Comparison of ENCODE assay signal across 9 mouse cellular contexts in the genomic region with DNA sequence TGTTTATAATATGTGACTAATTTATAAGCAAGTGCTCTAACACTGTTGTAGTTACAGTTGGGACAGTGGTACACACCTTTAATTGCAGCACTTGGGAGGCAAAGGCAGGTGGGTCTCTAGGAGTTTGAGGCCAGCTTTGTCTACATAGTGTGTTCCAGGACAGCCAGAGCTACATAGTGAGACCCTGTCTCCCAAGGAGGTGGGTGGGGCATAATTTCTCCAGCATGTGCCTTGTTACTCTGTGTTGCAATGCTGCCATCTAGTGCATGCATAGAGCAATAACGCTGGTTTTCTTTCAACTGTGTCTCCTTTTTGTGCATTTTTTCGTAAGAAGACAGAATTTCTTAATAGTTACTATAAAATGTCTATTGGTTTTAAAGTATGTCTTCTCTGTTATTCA. TPM values are rescaled to one million over a fixed set of nuclear protein-coding genes. Genes with fewer than 3 reads are reported as not detected.
A peak's percentile ranks its signal among the peaks of the same experiment; 100 is the strongest.
DNase-seq lines count a peak whose midpoint lies in the region; ATAC-seq lines count a peak whose summit lies in the region.
"Had no signal": no experiment of that assay in that cellular context is flagged by ENCODE, and none has a peak within 500 bp of the region (broad histone marks: within the 10 kb centered on the region; RNA-seq: fewer than 3 reads in every experiment).

No protein-coding gene starts in this region.

- H3K27ac ChIP-seq in forebrain, embryonic 11.5 days (ENCODE audit: low read depth, low read length), result no peak overlapping the region
- H3K27ac ChIP-seq in hindbrain, embryonic 13.5 days, result no peak overlapping the region

- no peaks in the 10 kb centered on the region for H3K27me3 ChIP-seq in forebrain, embryonic 11.5 days (ENCODE audit: control insufficient read depth, insufficient read depth, low read length)
- no peaks in the 10 kb centered on the region for H3K27me3 ChIP-seq in hindbrain, embryonic 13.5 days
- H3K27me3 ChIP-seq: megakaryocyte, embryonic 14.5 days had no signal

- ATAC-seq in forebrain, embryonic 11.5 days (replicated peaks; ENCODE audit: low FRiP score), result peak; percentile 86
- peak; percentile 87 for ATAC-seq in hindbrain, embryonic 13.5 days (ENCODE audit: low FRiP score)

- H3K36me3 ChIP-seq in forebrain, embryonic 11.5 days (ENCODE audit: control insufficient read depth, insufficient read depth, low read length), result no peaks in the 10 kb centered on the region
- peaks cover 51% of the 10 kb centered on the region for H3K36me3 ChIP-seq in hindbrain, embryonic 13.5 days

- H3K4me3 ChIP-seq in forebrain, embryonic 11.5 days (ENCODE audit: low read depth, low read length), result no peak overlapping the region
- no peak overlapping the region for H3K4me3 ChIP-seq in hindbrain, embryonic 13.5 days
- H3K4me3 ChIP-seq: megakaryocyte, embryonic 14.5 days had no signal

- no peak overlapping the region for H3K4me2 ChIP-seq in forebrain, embryonic 11.5 days (ENCODE audit: low read depth, low read length, severe bottlenecking)
- H3K4me2 ChIP-seq in hindbrain, embryonic 13.5 days, result no peak overlapping the region

- 40% methylated on average over 2 of the region's 2 CpGs for WGBS in forebrain, embryonic 11.5 days
- 40% methylated on average over 2 of the region's 2 CpGs for WGBS in hindbrain, embryonic 13.5 days

- peak; percentile 19 to 77 for DNase-seq in adrenal gland, adult (ENCODE audit: inconsistent age in 2 of 2, low spot score in 1 of 2)
- DNase-seq in adrenal gland, postnatal 4 days (ENCODE audit: low spot score in 2 of 2), result no peak
- DNase-seq in brain, embryonic 18.5 days (ENCODE audit: low read depth, low spot score), result peak; percentile 50
- peak; percentile 67 for DNase-seq in forebrain, embryonic 11.5 days (ENCODE audit: low spot score)
- peak; percentile 40 for DNase-seq in layer of hippocampus, adult 9-10 months (ENCODE audit: low spot score)
- peak; percentile 64 for DNase-seq in lung, postnatal 10 days
- DNase-seq in right cerebral cortex, postnatal 4 days, result peak; percentile 26

- H3K4me1 ChIP-seq in forebrain, embryonic 11.5 days (replicated peaks; ENCODE audit: control insufficient read depth, insufficient read depth, low read length), result no peaks in the 10 kb centered on the region
- no peaks in the 10 kb centered on the region for H3K4me1 ChIP-seq in hindbrain, embryonic 13.5 days (replicated peaks)
- H3K4me1 ChIP-seq: megakaryocyte, embryonic 14.5 days had no signal

- H3K9ac ChIP-seq in forebrain, embryonic 11.5 days (ENCODE audit: low read length), result no peak overlapping the region
- no peak overlapping the region for H3K9ac ChIP-seq in hindbrain, embryonic 13.5 days

- no peaks in the 10 kb centered on the region for H3K9me3 ChIP-seq in forebrain, embryonic 11.5 days (ENCODE audit: control insufficient read depth, low read length)
- H3K9me3 ChIP-seq in hindbrain, embryonic 13.5 days, result no peaks in the 10 kb centered on the region
- H3K9me3 ChIP-seq: megakaryocyte, embryonic 14.5 days had no signal

RNA-seq across cellular contexts. Expression of gene Pnisr, which starts 33.4 kb away (rescaled TPM):
- 100 to 1,000 TPM; 160 to 175 TPM for total RNA-seq in adrenal gland, postnatal 4 days (2021)
- 193 and 236 TPM in 2 replicates for polyA plus RNA-seq in forebrain, embryonic 11.5 days (2014; fragmentation: Nextera tagmentation; extraction: Ambion mirVana)
- 195 and 201 TPM in 2 replicates for polyA plus RNA-seq in hindbrain, embryonic 13.5 days (2015; fragmentation: Nextera tagmentation; extraction: Ambion mirVana)

RNA-seq across cellular contexts. Expression of gene Tstd3, which starts 47.0 kb away (rescaled TPM):
- total RNA-seq in adrenal gland, postnatal 4 days (2021), result 10 to 100 TPM; 12.7 to 13.1 TPM
- polyA plus RNA-seq in forebrain, embryonic 11.5 days (2014; fragmentation: Nextera tagmentation; extraction: Ambion mirVana), result 20.4 and 23.9 TPM in 2 replicates
- polyA plus RNA-seq in hindbrain, embryonic 13.5 days (2015; fragmentation: Nextera tagmentation; extraction: Ambion mirVana), result 25.9 and 27.1 TPM in 2 replicates

RNA-seq across cellular contexts. Expression of gene Usp45, which starts 47.1 kb away (rescaled TPM):
- 10 to 100 TPM; 20.8 to 21.5 TPM for total RNA-seq in adrenal gland, postnatal 4 days (2021)
- 11.9 and 14.5 TPM in 2 replicates for polyA plus RNA-seq in forebrain, embryonic 11.5 days (2014; fragmentation: Nextera tagmentation; extraction: Ambion mirVana)
- 7.6 and 8.2 TPM in 2 replicates for polyA plus RNA-seq in hindbrain, embryonic 13.5 days (2015; fragmentation: Nextera tagmentation; extraction: Ambion mirVana)

Comparison
In these comparisons a context has a peak if more than half of its experiments do, and no peak if none do; other contexts are left out.
1. DNase-seq: peak in adrenal gland, adult (2 of 2), brain, embryonic 18.5 days (single experiment), forebrain, embryonic 11.5 days (single experiment), layer of hippocampus, adult 9-10 months (single experiment), lung, postnatal 10 days (single experiment) and right cerebral cortex, postnatal 4 days (single experiment); none in adrenal gland, postnatal 4 days (0 of 2).